In the genomic region with DNA sequence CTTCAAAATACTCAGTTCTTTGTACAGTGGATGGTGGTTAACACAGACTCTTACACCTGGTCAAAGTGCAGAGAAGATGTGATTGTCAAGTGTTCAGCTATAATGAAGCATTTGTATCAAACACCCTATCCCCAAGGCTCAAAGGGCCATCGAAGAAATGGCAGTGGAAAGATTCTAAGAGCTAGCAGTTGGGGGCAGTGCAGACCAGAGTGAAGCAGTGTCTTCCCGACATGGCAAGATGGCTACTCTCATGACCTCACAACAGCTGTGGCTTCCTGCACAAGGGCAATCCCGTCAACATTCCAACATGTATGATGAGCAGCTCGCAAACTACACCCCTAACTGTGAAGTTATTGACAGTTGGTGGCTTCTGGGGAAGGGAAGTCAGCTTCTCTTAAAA, we compare ENCODE assay signal across 13 mouse cellular contexts.
DNase-seq lines count a peak whose midpoint lies in the region; ATAC-seq and TF ChIP-seq lines count a peak whose summit lies in the region.
"Had no signal": no experiment of that assay in that cellular context is flagged by ENCODE, and none has a peak within 500 bp of the region (broad histone marks: within the 10 kb centered on the region; RNA-seq: fewer than 3 reads in every experiment).

No protein-coding gene starts in this region.

- H3K36me3 ChIP-seq in forebrain, postnatal 0 days (ENCODE audit: insufficient read depth) = no peaks in the 10 kb centered on the region
- H3K36me3 ChIP-seq in forebrain, embryonic 13.5 days (ENCODE audit: poor library complexity, severe bottlenecking) = no peaks in the 10 kb centered on the region
- H3K36me3 ChIP-seq in liver, postnatal 0 days (replicated peaks; ENCODE audit: insufficient read depth, low read length) = no peaks in the 10 kb centered on the region
- no peaks in the 10 kb centered on the region for H3K36me3 ChIP-seq in forebrain, embryonic 16.5 days (ENCODE audit: control insufficient read depth, insufficient read depth)
- H3K36me3 ChIP-seq: embryonic facial prominence, embryonic 13.5 days; heart, embryonic 10.5 days had no signal

- H3K9me3 ChIP-seq in forebrain, postnatal 0 days (ENCODE audit: low read length) = no peaks in the 10 kb centered on the region
- H3K9me3 ChIP-seq in forebrain, embryonic 13.5 days (replicated peaks) = no peaks in the 10 kb centered on the region
- H3K9me3 ChIP-seq in liver, postnatal 0 days (ENCODE audit: low read length) = no peaks in the 10 kb centered on the region
- no peaks in the 10 kb centered on the region for H3K9me3 ChIP-seq in forebrain, embryonic 16.5 days (ENCODE audit: control insufficient read depth, low read length)
- H3K9me3 ChIP-seq: embryonic facial prominence, embryonic 13.5 days; heart, embryonic 10.5 days had no signal

- H3K4me2 ChIP-seq in forebrain, postnatal 0 days (ENCODE audit: low read depth) = no peak overlapping the region
- H3K4me2 ChIP-seq in forebrain, embryonic 13.5 days = no peak overlapping the region
- no peak overlapping the region for H3K4me2 ChIP-seq in liver, postnatal 0 days (ENCODE audit: low read depth, low read length)
- no peak overlapping the region for H3K4me2 ChIP-seq in forebrain, embryonic 16.5 days (ENCODE audit: low read length)
- H3K4me2 ChIP-seq: embryonic facial prominence, embryonic 13.5 days had no signal

- no peak overlapping the region for H3K27ac ChIP-seq in forebrain, postnatal 0 days (ENCODE audit: low read depth, low read length)
- H3K27ac ChIP-seq in forebrain, embryonic 13.5 days = no peak overlapping the region
- no peak overlapping the region for H3K27ac ChIP-seq in liver, postnatal 0 days (ENCODE audit: low read depth)
- H3K27ac ChIP-seq in forebrain, embryonic 16.5 days (ENCODE audit: low read length) = no peak overlapping the region
- H3K27ac ChIP-seq: embryonic facial prominence, embryonic 13.5 days; heart, embryonic 10.5 days had no signal

- H3K27me3 ChIP-seq in forebrain, postnatal 0 days (ENCODE audit: insufficient read depth, low read length) = no peaks in the 10 kb centered on the region
- no peaks in the 10 kb centered on the region for H3K27me3 ChIP-seq in forebrain, embryonic 13.5 days
- H3K27me3 ChIP-seq in liver, postnatal 0 days (ENCODE audit: insufficient read depth, low read length) = no peaks in the 10 kb centered on the region
- no peaks in the 10 kb centered on the region for H3K27me3 ChIP-seq in forebrain, embryonic 16.5 days (replicated peaks; ENCODE audit: control insufficient read depth, insufficient read depth, low read length)
- H3K27me3 ChIP-seq: embryonic facial prominence, embryonic 13.5 days had no signal

- ATAC-seq in forebrain, postnatal 0 days = no peak
- ATAC-seq in forebrain, embryonic 13.5 days = no peak
- ATAC-seq in liver, postnatal 0 days = no peak
- no peak for ATAC-seq in forebrain, embryonic 16.5 days
- ATAC-seq: inflammation-experienced regulatory T-cells, adult 6 months had no signal

- H3K4me1 ChIP-seq in forebrain, postnatal 0 days (ENCODE audit: insufficient read depth) = no peaks in the 10 kb centered on the region
- H3K4me1 ChIP-seq in forebrain, embryonic 13.5 days = no peaks in the 10 kb centered on the region
- H3K4me1 ChIP-seq in liver, postnatal 0 days (ENCODE audit: insufficient read depth) = no peaks in the 10 kb centered on the region
- no peaks in the 10 kb centered on the region for H3K4me1 ChIP-seq in forebrain, embryonic 16.5 days (replicated peaks; ENCODE audit: control insufficient read depth, insufficient read depth, low read length)
- H3K4me1 ChIP-seq: heart, embryonic 10.5 days had no signal

- TF ChIP-seq CTCF in forebrain, postnatal 0 days (IDR thresholded peaks at IDR 0.05; ENCODE audit: low read depth) = 0 out of 2 replicates have a peak, but pooled peaks have one; percentile 14
- 0 out of 2 replicates have a peak, but pooled peaks have one; percentile 21 for TF ChIP-seq CTCF in liver, postnatal 0 days (IDR thresholded peaks at IDR 0.05; ENCODE audit: low read depth)

- WGBS in forebrain, postnatal 0 days = 68% methylated on average over 4 of the region's 4 CpGs
- WGBS in forebrain, embryonic 13.5 days = 64% methylated on average over 4 of the region's 4 CpGs
- 53% methylated on average over 4 of the region's 4 CpGs for WGBS in liver, postnatal 0 days (ENCODE audit: insufficient replicate concordance)
- WGBS in forebrain, embryonic 16.5 days = 60% methylated on average over 4 of the region's 4 CpGs

- no peak overlapping the region for H3K9ac ChIP-seq in forebrain, postnatal 0 days
- H3K9ac ChIP-seq in forebrain, embryonic 13.5 days = no peak overlapping the region
- H3K9ac ChIP-seq in liver, postnatal 0 days (replicated peaks) = no peak overlapping the region
- no peak overlapping the region for H3K9ac ChIP-seq in forebrain, embryonic 16.5 days (replicated peaks; ENCODE audit: low read depth, low read length)
- H3K9ac ChIP-seq: embryonic facial prominence, embryonic 13.5 days had no signal

- no peak for TF ChIP-seq EP300 in liver, postnatal 0 days (IDR thresholded peaks at IDR 0.05; ENCODE audit: low read depth)

- DNase-seq in forebrain, postnatal 0 days = no peak
- DNase-seq in liver, postnatal 0 days = no peak
- DNase-seq in liver = no peak
- DNase-seq in embryo, embryonic 10 days (ENCODE audit: low spot score) = peak; percentile 49
- peak; percentile 0 for DNase-seq in lung, postnatal 36 days
- DNase-seq in right cerebral cortex, adult 2 months (ENCODE audit: low spot score in 2 of 2) = no peak
- DNase-seq: B cell, adult 2 months; layer of hippocampus, adult 9-11 months had no signal

- no peak overlapping the region for H3K4me3 ChIP-seq in forebrain, postnatal 0 days (ENCODE audit: low read depth, low read length)
- H3K4me3 ChIP-seq in forebrain, embryonic 13.5 days = no peak overlapping the region
- no peak overlapping the region for H3K4me3 ChIP-seq in liver, postnatal 0 days (ENCODE audit: low read depth, low read length)
- H3K4me3 ChIP-seq in forebrain, embryonic 16.5 days (replicated peaks; ENCODE audit: low read length) = no peak overlapping the region
- H3K4me3 ChIP-seq: embryonic facial prominence, embryonic 13.5 days; heart, embryonic 10.5 days had no signal

Comparison
In these comparisons a context has a peak if more than half of its experiments do, and no peak if none do; other contexts are left out.
1. DNase-seq: peak in embryo, embryonic 10 days (single experiment) and lung, postnatal 36 days (single experiment); none in forebrain, postnatal 0 days (single experiment), liver, postnatal 0 days (single experiment), liver (single experiment) and right cerebral cortex, adult 2 months (0 of 2).